Mouse (Mus musculus) embryonic facial prominence, embryonic 14.5 days (tissue): ENCODE results near the gene Rassf6. TPM values are rescaled to one million over a fixed set of nuclear protein-coding genes. Genes with fewer than 3 reads are reported as not detected.

Experiments used
- polyA plus RNA-seq: library from polyadenylated mRNA; unstranded; fragments of >200 nt; fragmentation: Nextera tagmentation; extraction: Ambion mirVana; gene quantifications from 2 replicates; pipeline ENCODE4 v1.2.1, GENCODE M21; 2014

Gene Rassf6
- polyA plus RNA-seq, 1 experiment from 2014 or later, result 2.1 TPM

Other genes starting within 250 kb of the Rassf6 start
- 1.3 and 1.4 TPM in 2 replicates for gene Alb, start 179.8 kb downstream of the Rassf6 start, polyA plus RNA-seq
- 1.0 and 1.4 TPM in 2 replicates for gene Afp, start 149.9 kb downstream of the Rassf6 start, polyA plus RNA-seq
- gene Afm, start 121.7 kb downstream of the Rassf6 start, polyA plus RNA-seq, result not detected in 2 replicates
- 0.10 TPM in 1 of 2 replicates, not detected in the other for gene 5830473C10Rik, start 79.5 kb downstream of the Rassf6 start, polyA plus RNA-seq
- gene Cxcl5, start 118.7 kb upstream of the Rassf6 start, polyA plus RNA-seq, result 2.0 and 2.6 TPM in 2 replicates
- 1.8 and 3.6 TPM in 2 replicates for gene Ppbp, start 127.9 kb upstream of the Rassf6 start, polyA plus RNA-seq
- 94.9 and 125 TPM in 2 replicates for gene Pf4, start 131.8 kb upstream of the Rassf6 start, polyA plus RNA-seq
- 0.17 TPM in 1 of 2 replicates, not detected in the other for gene Cxcl3, start 145.4 kb upstream of the Rassf6 start, polyA plus RNA-seq
- gene Cxcl15, start 153.9 kb upstream of the Rassf6 start, polyA plus RNA-seq, result 0.07 and 0.18 TPM in 2 replicates